Mouse (Mus musculus) gastrocnemius, postnatal 25 days (tissue): ENCODE data around the gene Lifr. TPM values are rescaled to one million over a fixed set of nuclear protein-coding genes. Genes with fewer than 3 reads are reported as not detected.

ENCODE experiments used
- DNase-seq: peaks from one replicate; pipeline ENCODE4 v3.0.0; 2022
- long read RNA-seq, 2 experiments: library from polyadenylated mRNA; stranded (forward); transcript quantifications; one replicate each; pipeline ENCODE4 v2.0.0; 2021
- total RNA-seq, 2 experiments: library from RNA; stranded (reverse); gene quantifications; 1 replicate in 1 of 2; 2 replicates in 1 of 2; pipeline ENCODE4 v1.2.3; 2021

Lifr gene
- 10 to 100 TPM; 42.5 to 44.6 TPM for total RNA-seq
- long read RNA-seq, experiment 1, partial matches to known transcripts = 15 of 21 reads
- long read RNA-seq, experiment 1, other reads (novel, unspliced or antisense) = 6 of 21 reads
- long read RNA-seq, experiment 2, full-length matches to known transcripts = 1 of 22 reads
- long read RNA-seq, experiment 2, partial matches to known transcripts = 11 of 22 reads
- long read RNA-seq, experiment 2, other reads (novel, unspliced or antisense) = 10 of 22 reads

- no peak for DNase-seq
Observed at GRCm38 (mm10) chr15:7090211-7090765, at the start of gene Lifr. TSS of gene Lifr (plus strand) at chr15:7090614.

- DNase-seq = no peak
Observed at GRCm38 (mm10) chr15:7044081-7044749, 46.2 kb upstream of the Lifr start.

- no peak for DNase-seq
Observed at GRCm38 (mm10) chr15:7045056-7045455, 45.4 kb upstream of the Lifr start.

- DNase-seq = no peak
Observed at GRCm38 (mm10) chr15:7047931-7048330, 42.5 kb upstream of the Lifr start.

GRCm38 (mm10) chr15:7048916-7049315 is 41.5 kb upstream of the Lifr start:
- DNase-seq = no peak

GRCm38 (mm10) chr15:7051666-7052065 is 38.7 kb upstream of the Lifr start:
- no peak for DNase-seq

- no peak for DNase-seq
Observed at GRCm38 (mm10) chr15:7052117-7052516, 38.3 kb upstream of the Lifr start.

- no peak for DNase-seq
Observed at GRCm38 (mm10) chr15:7056851-7057250, 33.6 kb upstream of the Lifr start.

GRCm38 (mm10) chr15:7060522-7060921 is 29.9 kb upstream of the Lifr start:
- no peak for DNase-seq

GRCm38 (mm10) chr15:7061995-7062697 is 28.3 kb upstream of the Lifr start:
- DNase-seq = no peak

- no peak for DNase-seq
Observed at GRCm38 (mm10) chr15:7062698-7063009, 27.8 kb upstream of the Lifr start.

- no peak for DNase-seq
Observed at GRCm38 (mm10) chr15:7063521-7064240, 26.7 kb upstream of the Lifr start.

- no peak for DNase-seq
Observed at GRCm38 (mm10) chr15:7064992-7065523, 25.4 kb upstream of the Lifr start.

- DNase-seq = no peak
Observed at GRCm38 (mm10) chr15:7065624-7066023, 24.8 kb upstream of the Lifr start.

- DNase-seq = no peak
Observed at GRCm38 (mm10) chr15:7066752-7067151, 23.7 kb upstream of the Lifr start.

- no peak for DNase-seq
Observed at GRCm38 (mm10) chr15:7069374-7069773, 21.0 kb upstream of the Lifr start.

GRCm38 (mm10) chr15:7070199-7070794 is 20.1 kb upstream of the Lifr start:
- no peak for DNase-seq

GRCm38 (mm10) chr15:7073269-7073668 is 17.1 kb upstream of the Lifr start:
- DNase-seq = no peak

GRCm38 (mm10) chr15:7075185-7075584 is 15.2 kb upstream of the Lifr start:
- peak; percentile 59 for DNase-seq

- DNase-seq = no peak
Observed at GRCm38 (mm10) chr15:7078356-7078755, 12.1 kb upstream of the Lifr start.

- DNase-seq = no peak
Observed at GRCm38 (mm10) chr15:7079631-7080337, 10.6 kb upstream of the Lifr start.
